28 mouse cellular contexts compared by ENCODE assay signal in the genomic region with DNA sequence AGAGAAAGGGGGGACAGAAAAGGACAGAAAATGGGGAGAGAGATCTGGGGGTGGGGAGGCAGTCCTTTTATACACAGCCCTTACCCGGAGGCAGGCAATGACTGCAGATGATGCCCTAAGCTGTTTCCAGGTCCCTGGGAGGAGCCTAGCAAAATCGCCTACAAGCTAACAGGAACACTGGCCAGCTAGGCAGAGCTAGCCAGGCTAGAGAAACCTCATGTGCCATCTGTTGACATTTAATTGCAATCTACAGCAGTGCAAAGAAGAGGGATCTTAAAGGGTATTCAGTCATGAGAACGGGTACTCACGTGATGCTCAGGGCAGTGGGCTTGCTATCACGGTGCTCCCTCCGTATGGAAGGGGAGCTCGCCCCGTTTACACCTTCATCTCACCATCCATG. TPM values are rescaled to one million over a fixed set of nuclear protein-coding genes. Genes with fewer than 3 reads are reported as not detected.
DNase-seq lines count a peak whose midpoint lies in the region; ATAC-seq and TF ChIP-seq lines count a peak whose summit lies in the region.
"Had no signal": no experiment of that assay in that cellular context is flagged by ENCODE, and none has a peak within 500 bp of the region (broad histone marks: within the 10 kb centered on the region; RNA-seq: fewer than 3 reads in every experiment).

No protein-coding gene starts in this region.

- H3K9me3 ChIP-seq in heart, embryonic 13.5 days, result no peaks in the 10 kb centered on the region
- no peaks in the 10 kb centered on the region for H3K9me3 ChIP-seq in midbrain, postnatal 0 days (ENCODE audit: low read length)
- no peaks in the 10 kb centered on the region for H3K9me3 ChIP-seq in midbrain, embryonic 16.5 days (replicated peaks; ENCODE audit: control insufficient read depth, low read length, poor library complexity, severe bottlenecking)
- H3K9me3 ChIP-seq in forebrain, embryonic 15.5 days, result no peaks in the 10 kb centered on the region
- H3K9me3 ChIP-seq: embryonic facial prominence, embryonic 12.5 days; hindbrain, embryonic 15.5 days; kidney, embryonic 15.5 days; limb, embryonic 10.5 days; liver, embryonic 15.5 days; midbrain, embryonic 15.5 days; stomach, embryonic 15.5 days had no signal

- peaks cover 49% of the 10 kb centered on the region for H3K4me1 ChIP-seq in heart, embryonic 13.5 days
- no peaks in the 10 kb centered on the region for H3K4me1 ChIP-seq in midbrain, postnatal 0 days (ENCODE audit: insufficient read depth, low read length)
- peaks cover 2% of the 10 kb centered on the region; the same call in 1 of the 2 replicates for H3K4me1 ChIP-seq in midbrain, embryonic 16.5 days (ENCODE audit: control insufficient read depth, insufficient read depth, low read length)
- H3K4me1 ChIP-seq in forebrain, embryonic 15.5 days, result peaks cover 14% of the 10 kb centered on the region
- H3K4me1 ChIP-seq: embryonic facial prominence, embryonic 12.5 days had no signal

- H3K4me2 ChIP-seq in heart, embryonic 13.5 days, result no peak overlapping the region
- H3K4me2 ChIP-seq in midbrain, postnatal 0 days (ENCODE audit: low read depth, low read length, poor library complexity, severe bottlenecking), result no peak overlapping the region
- no peak overlapping the region for H3K4me2 ChIP-seq in midbrain, embryonic 16.5 days (ENCODE audit: low read length)
- no peak overlapping the region for H3K4me2 ChIP-seq in forebrain, embryonic 15.5 days (replicated peaks)
- H3K4me2 ChIP-seq: embryonic facial prominence, embryonic 12.5 days; hindbrain, embryonic 15.5 days; kidney, embryonic 15.5 days; liver, embryonic 15.5 days; midbrain, embryonic 15.5 days; stomach, embryonic 15.5 days had no signal

- H3K4me3 ChIP-seq in heart, embryonic 13.5 days, result no peak overlapping the region
- no peak overlapping the region for H3K4me3 ChIP-seq in midbrain, postnatal 0 days (ENCODE audit: low read depth, low read length)
- H3K4me3 ChIP-seq in midbrain, embryonic 16.5 days (ENCODE audit: low read depth, low read length), result no peak overlapping the region
- no peak overlapping the region for H3K4me3 ChIP-seq in forebrain, embryonic 15.5 days
- H3K4me3 ChIP-seq: embryonic facial prominence, embryonic 12.5 days; hindbrain, embryonic 15.5 days; kidney, embryonic 15.5 days; limb, embryonic 10.5 days; liver, embryonic 15.5 days; midbrain, embryonic 15.5 days; stomach, embryonic 15.5 days had no signal

- 68% methylated on average over 8 of the region's 8 CpGs for whole genome bisulfite sequencing in heart, embryonic 13.5 days
- WGBS in midbrain, postnatal 0 days, result 86% methylated on average over 8 of the region's 8 CpGs
- WGBS in midbrain, embryonic 16.5 days, result 84% methylated on average over 8 of the region's 8 CpGs
- WGBS in forebrain, embryonic 15.5 days, result 83% methylated on average over 8 of the region's 8 CpGs

- peak overlapping the region; percentile 3; the same call in 1 of the 2 replicates for H3K27ac ChIP-seq in heart, embryonic 13.5 days (replicated peaks)
- H3K27ac ChIP-seq in midbrain, postnatal 0 days (ENCODE audit: low read depth, low read length), result no peak overlapping the region
- H3K27ac ChIP-seq in midbrain, embryonic 16.5 days (ENCODE audit: low read length), result no peak overlapping the region
- no peak overlapping the region for H3K27ac ChIP-seq in forebrain, embryonic 15.5 days (replicated peaks)
- H3K27ac ChIP-seq: embryonic facial prominence, embryonic 12.5 days; hindbrain, embryonic 15.5 days; kidney, embryonic 15.5 days; limb, embryonic 10.5 days; liver, embryonic 15.5 days; macrophage; midbrain, embryonic 15.5 days; stomach, embryonic 15.5 days had no signal

- TF ChIP-seq CTCF in midbrain, postnatal 0 days (IDR thresholded peaks at IDR 0.05), result no peak

- DNase-seq in heart, adult 9 months (ENCODE audit: low spot score in 2 of 2), result no peak
- DNase-seq in midbrain, postnatal 0 days (ENCODE audit: low spot score), result peak; percentile 38
- peak; percentile 91 for DNase-seq in cerebellum, adult 9-10 months
- no peak for DNase-seq in lung, postnatal 10 days
- DNase-seq in kidney, adult 18-20 months, result no peak
- DNase-seq: adrenal gland, postnatal 10 days; heart, adult 11 months; kidney, postnatal 4 days; liver; right cerebral cortex, postnatal 4 days; thymus, adult 2 months; thymus, postnatal 4 days had no signal

- H3K27me3 ChIP-seq in heart, embryonic 13.5 days (replicated peaks), result 0 out of 2 replicates have a peak, but pooled peaks cover 4% of the 10 kb centered on the region
- no peaks in the 10 kb centered on the region for H3K27me3 ChIP-seq in midbrain, postnatal 0 days (ENCODE audit: insufficient read depth, low read length)
- H3K27me3 ChIP-seq in midbrain, embryonic 16.5 days (ENCODE audit: control insufficient read depth, insufficient read depth, low read depth, low read length), result no peaks in the 10 kb centered on the region
- no peaks in the 10 kb centered on the region for H3K27me3 ChIP-seq in forebrain, embryonic 15.5 days
- H3K27me3 ChIP-seq: embryonic facial prominence, embryonic 12.5 days; hindbrain, embryonic 15.5 days; midbrain, embryonic 15.5 days; stomach, embryonic 15.5 days had no signal

- ATAC-seq in heart, embryonic 13.5 days (ENCODE audit: extremely low read depth, insufficient number of reproducible peaks, low FRiP score, low TSS enrichment), result no peak
- no peak for ATAC-seq in midbrain, postnatal 0 days (ENCODE audit: low FRiP score)
- no peak for ATAC-seq in midbrain, embryonic 16.5 days
- no peak for ATAC-seq in forebrain, embryonic 15.5 days (replicated peaks)
- ATAC-seq: activated CD4-positive, CD25-positive, alpha-beta regulatory T cell, adult 4 months; intestine, postnatal 0 days; midbrain, embryonic 15.5 days had no signal

- H3K9ac ChIP-seq in heart, embryonic 13.5 days, result peak overlapping the region; percentile 8; the same call in 1 of the 2 replicates
- H3K9ac ChIP-seq in midbrain, postnatal 0 days (replicated peaks; ENCODE audit: low read length, poor library complexity, severe bottlenecking), result no peak overlapping the region
- no peak overlapping the region for H3K9ac ChIP-seq in midbrain, embryonic 16.5 days (ENCODE audit: low read depth, low read length)
- H3K9ac ChIP-seq in forebrain, embryonic 15.5 days (replicated peaks), result no peak overlapping the region
- H3K9ac ChIP-seq: embryonic facial prominence, embryonic 12.5 days; hindbrain, embryonic 15.5 days; kidney, embryonic 15.5 days; liver, embryonic 15.5 days; midbrain, embryonic 15.5 days; stomach, embryonic 15.5 days had no signal

- H3K36me3 ChIP-seq in heart, embryonic 13.5 days, result no peaks in the 10 kb centered on the region
- no peaks in the 10 kb centered on the region for H3K36me3 ChIP-seq in midbrain, postnatal 0 days (ENCODE audit: insufficient read depth, low read length)
- no peaks in the 10 kb centered on the region for H3K36me3 ChIP-seq in midbrain, embryonic 16.5 days (ENCODE audit: control insufficient read depth, insufficient read depth, low read length)
- H3K36me3 ChIP-seq in forebrain, embryonic 15.5 days, result no peaks in the 10 kb centered on the region
- H3K36me3 ChIP-seq: embryonic facial prominence, embryonic 12.5 days; hindbrain, embryonic 15.5 days; kidney, embryonic 15.5 days; limb, embryonic 10.5 days; liver, embryonic 15.5 days; midbrain, embryonic 15.5 days; stomach, embryonic 15.5 days had no signal

RNA-seq across cellular contexts. Expression of a gene that starts 20.5 kb away (rescaled TPM):
- 0.08 and 0.17 TPM in 2 replicates for polyA plus RNA-seq in heart, embryonic 13.5 days (2015; fragmentation: Nextera tagmentation; extraction: Ambion mirVana)
- 0.11 and 1.3 TPM in 2 replicates for total RNA-seq in midbrain, postnatal 0 days (2014; rRNA removed)
- 0.83 and 0.91 TPM in 2 replicates for polyA plus RNA-seq in midbrain, postnatal 0 days (2015; fragmentation: Nextera tagmentation; extraction: Ambion mirVana)
- 0.12 and 0.18 TPM in 2 replicates for polyA plus RNA-seq in midbrain, embryonic 16.5 days (2015; fragmentation: Nextera tagmentation; extraction: Ambion mirVana)
- 0.14 and 0.28 TPM in 2 replicates for polyA plus RNA-seq in forebrain, embryonic 15.5 days (2015; fragmentation: Nextera tagmentation; extraction: Ambion mirVana)
- total RNA-seq: hematopoietic stem cell, adult 5-6 weeks had no signal
- polyA plus RNA-seq: activated CD4-positive, CD25-positive, alpha-beta regulatory T cell, adult 4 months; forebrain, embryonic 11.5 days; limb, embryonic 10.5 days; macrophage; neural tube, embryonic 14.5 days had no signal

RNA-seq across cellular contexts. Expression of a gene that starts 39.4 kb away (rescaled TPM):
- 26.0 and 26.9 TPM in 2 replicates for polyA plus RNA-seq in heart, embryonic 13.5 days (2015; fragmentation: Nextera tagmentation; extraction: Ambion mirVana)
- 38.4 and 49.3 TPM in 2 replicates for total RNA-seq in midbrain, postnatal 0 days (2014; rRNA removed)
- polyA plus RNA-seq in midbrain, postnatal 0 days (2015; fragmentation: Nextera tagmentation; extraction: Ambion mirVana), result 33.6 and 33.9 TPM in 2 replicates
- polyA plus RNA-seq in midbrain, embryonic 16.5 days (2015; fragmentation: Nextera tagmentation; extraction: Ambion mirVana), result 26.5 and 30.5 TPM in 2 replicates
- polyA plus RNA-seq in forebrain, embryonic 15.5 days (2015; fragmentation: Nextera tagmentation; extraction: Ambion mirVana), result 27.5 and 28.0 TPM in 2 replicates

RNA-seq across cellular contexts. Expression of a gene that starts 53.0 kb away (rescaled TPM):
- 69.9 and 76.1 TPM in 2 replicates for polyA plus RNA-seq in heart, embryonic 13.5 days (2015; fragmentation: Nextera tagmentation; extraction: Ambion mirVana)
- total RNA-seq in midbrain, postnatal 0 days (2014; rRNA removed), result 637 and 644 TPM in 2 replicates
- polyA plus RNA-seq in midbrain, postnatal 0 days (2015; fragmentation: Nextera tagmentation; extraction: Ambion mirVana), result 340 and 355 TPM in 2 replicates
- polyA plus RNA-seq in midbrain, embryonic 16.5 days (2015; fragmentation: Nextera tagmentation; extraction: Ambion mirVana), result 439 and 447 TPM in 2 replicates
- 419 and 436 TPM in 2 replicates for polyA plus RNA-seq in forebrain, embryonic 15.5 days (2015; fragmentation: Nextera tagmentation; extraction: Ambion mirVana)

Comparison
In these comparisons a context has a peak if more than half of its experiments do, and no peak if none do; other contexts are left out.
1. DNase-seq: peak in midbrain, postnatal 0 days (single experiment) and cerebellum, adult 9-10 months (single experiment); none in heart, adult 9 months (0 of 2), lung, postnatal 10 days (single experiment) and kidney, adult 18-20 months (single experiment).